Mouse (Mus musculus): ENCODE data around the gene Rph3a. TPM values are rescaled to one million over a fixed set of nuclear protein-coding genes. Genes with fewer than 3 reads are reported as not detected.
"Not testable (repeated sequence)": the region's sequence is repeated elsewhere in the genome, so short reads cannot be mapped to it uniquely, and the experiment has no call there.

Gene Rph3a
- polyA plus RNA-seq, 1 experiment from 2014 or later: 6.7 TPM

- 64% methylated on average over 1 of the region's 1 CpGs for WGBS
- no peak overlapping the region for H3K4me2 ChIP-seq (replicated peaks)
- H3K4me3 ChIP-seq: no peak overlapping the region
- H3K9me3 ChIP-seq (replicated peaks): no peaks in the 10 kb centered on the region
- ATAC-seq (ENCODE audit: low FRiP score): no peak
- no peak overlapping the region for H3K27ac ChIP-seq
- no peaks in the 10 kb centered on the region for H3K27me3 ChIP-seq
- H3K4me1 ChIP-seq: no peaks in the 10 kb centered on the region
- no peak overlapping the region for H3K9ac ChIP-seq
- H3K36me3 ChIP-seq: no peaks in the 10 kb centered on the region
These were observed 109.2 kb downstream of the Rph3a start for GRCm38 (mm10) chr5:120900666-120901065.

- Histone ChIP-seq H3K4me3 (no peak overlapping the region), H3K27ac (no peak overlapping the region)
- ATAC-seq (ENCODE audit: low FRiP score): no peak
These were observed 111.2 kb downstream of the Rph3a start for GRCm38 (mm10) chr5:120898726-120899125.

GRCm38 (mm10) chr5:120898307-120898706 lies 111.6 kb downstream of the Rph3a start:
- Histone ChIP-seq H3K4me1 (no peaks in the 10 kb centered on the region), H3K9ac (no peak overlapping the region), H3K4me2 (replicated peaks) (no peak overlapping the region), H3K36me3 (no peaks in the 10 kb centered on the region), H3K4me3 (no peak overlapping the region), H3K9me3 (replicated peaks) (no peaks in the 10 kb centered on the region), H3K27ac (no peak overlapping the region), H3K27me3 (no peaks in the 10 kb centered on the region)
- no peak for ATAC-seq (ENCODE audit: low FRiP score)
- 87% methylated on average over 6 of the region's 6 CpGs for WGBS

More at GRCm38 (mm10) chr5:120898726-120899125, 111.2 kb downstream of the Rph3a start:
- Histone ChIP-seq H3K36me3 (no peaks in the 10 kb centered on the region), H3K4me2 (replicated peaks) (no peak overlapping the region), H3K9me3 (replicated peaks) (no peaks in the 10 kb centered on the region), H3K9ac (no peak overlapping the region), H3K27me3 (no peaks in the 10 kb centered on the region), H3K4me1 (no peaks in the 10 kb centered on the region)

GRCm38 (mm10) chr5:120895231-120895900 lies 114.5 kb downstream of the Rph3a start:
- no peaks in the 10 kb centered on the region for H3K9me3 ChIP-seq (replicated peaks)
- H3K27ac ChIP-seq: no peak overlapping the region
- no peaks in the 10 kb centered on the region for H3K4me1 ChIP-seq
- 80% methylated on average over 11 of the region's 11 CpGs for WGBS
- H3K9ac ChIP-seq: no peak overlapping the region
- H3K4me3 ChIP-seq: no peak overlapping the region
- H3K27me3 ChIP-seq: no peaks in the 10 kb centered on the region
- no peak for ATAC-seq (ENCODE audit: low FRiP score)
- no peak overlapping the region for H3K4me2 ChIP-seq (replicated peaks)
- H3K36me3 ChIP-seq: no peaks in the 10 kb centered on the region

- not testable (repeated sequence) for H3K27me3 ChIP-seq; H3K4me1 ChIP-seq; H3K4me3 ChIP-seq; ATAC-seq (ENCODE audit: low FRiP score); H3K27ac ChIP-seq; H3K4me2 ChIP-seq (replicated peaks); H3K36me3 ChIP-seq; H3K9ac ChIP-seq; H3K9me3 ChIP-seq (replicated peaks)
- 87% methylated on average over 2 of the region's 2 CpGs for WGBS
These were observed 115.2 kb downstream of the Rph3a start for GRCm38 (mm10) chr5:120894692-120895091.

- not testable (repeated sequence) for H3K4me2 ChIP-seq (replicated peaks); H3K9me3 ChIP-seq (replicated peaks); H3K4me3 ChIP-seq; H3K27me3 ChIP-seq; H3K4me1 ChIP-seq; ATAC-seq (ENCODE audit: low FRiP score); H3K9ac ChIP-seq; H3K27ac ChIP-seq; H3K36me3 ChIP-seq
- WGBS: 92% methylated on average over 4 of the region's 4 CpGs
These were observed 116.0 kb downstream of the Rph3a start for GRCm38 (mm10) chr5:120893866-120894265.

- H3K4me2 ChIP-seq (replicated peaks): no peak overlapping the region
- 51% methylated on average over 2 of the region's 2 CpGs for WGBS
- H3K9me3 ChIP-seq (replicated peaks): no peaks in the 10 kb centered on the region
- ATAC-seq (ENCODE audit: low FRiP score): no peak
- H3K27ac ChIP-seq: no peak overlapping the region
- no peak overlapping the region for H3K9ac ChIP-seq
- no peaks in the 10 kb centered on the region for H3K4me1 ChIP-seq
- no peaks in the 10 kb centered on the region for H3K36me3 ChIP-seq
- H3K4me3 ChIP-seq: no peak overlapping the region
- H3K27me3 ChIP-seq: no peaks in the 10 kb centered on the region
These were observed 117.6 kb downstream of the Rph3a start for GRCm38 (mm10) chr5:120892243-120892660.

GRCm38 (mm10) chr5:120891566-120892242 lies 118.2 kb downstream of the Rph3a start:
- not testable (repeated sequence) for H3K36me3 ChIP-seq; ATAC-seq (ENCODE audit: low FRiP score); H3K9ac ChIP-seq; H3K4me2 ChIP-seq (replicated peaks); H3K27ac ChIP-seq; H3K9me3 ChIP-seq (replicated peaks); H3K4me3 ChIP-seq; H3K27me3 ChIP-seq; H3K4me1 ChIP-seq
- WGBS: 69% methylated on average over 2 of the region's 2 CpGs

- H3K27ac ChIP-seq: no peak overlapping the region
- H3K4me3 ChIP-seq: no peak overlapping the region
- no peaks in the 10 kb centered on the region for H3K4me1 ChIP-seq
- no peak overlapping the region for H3K9ac ChIP-seq
- no peaks in the 10 kb centered on the region for H3K9me3 ChIP-seq (replicated peaks)
- WGBS: 47% methylated on average over 3 of the region's 3 CpGs
- no peak for ATAC-seq (ENCODE audit: low FRiP score)
- H3K27me3 ChIP-seq: no peaks in the 10 kb centered on the region
- no peaks in the 10 kb centered on the region for H3K36me3 ChIP-seq
- no peak overlapping the region for H3K4me2 ChIP-seq (replicated peaks)
These were observed 118.9 kb downstream of the Rph3a start for GRCm38 (mm10) chr5:120890991-120891390.

Other genes starting within 250 kb of the Rph3a start
- 0.22 and 0.23 TPM in 2 replicates for gene Oas3, start 232.4 kb downstream of the Rph3a start, polyA plus RNA-seq (2016; fragmentation: Nextera tagmentation; extraction: Ambion mirVana)
- 0.26 and 0.36 TPM in 2 replicates for gene Oas1e, start 214.6 kb downstream of the Rph3a start, polyA plus RNA-seq (2016; fragmentation: Nextera tagmentation; extraction: Ambion mirVana)
- gene Oas1c, start 197.6 kb downstream of the Rph3a start, polyA plus RNA-seq (2016; fragmentation: Nextera tagmentation; extraction: Ambion mirVana): 0.42 and 0.62 TPM in 2 replicates
- gene Oas1f, start 162.7 kb downstream of the Rph3a start, polyA plus RNA-seq (2016; fragmentation: Nextera tagmentation; extraction: Ambion mirVana): not detected in 2 replicates
- gene Oas1h, start 148.7 kb downstream of the Rph3a start, polyA plus RNA-seq (2016; fragmentation: Nextera tagmentation; extraction: Ambion mirVana): not detected in 2 replicates
- not detected in 2 replicates for gene Oas1g, start 122.5 kb downstream of the Rph3a start, polyA plus RNA-seq (2016; fragmentation: Nextera tagmentation; extraction: Ambion mirVana)
- 0.96 and 1.2 TPM in 2 replicates for gene Oas1a, start 102.6 kb downstream of the Rph3a start, polyA plus RNA-seq (2016; fragmentation: Nextera tagmentation; extraction: Ambion mirVana)
- not detected in 2 replicates for gene Oas1d, start 95.6 kb downstream of the Rph3a start, polyA plus RNA-seq (2016; fragmentation: Nextera tagmentation; extraction: Ambion mirVana)
- gene Ptpn11, start 181.3 kb upstream of the Rph3a start, polyA plus RNA-seq (2016; fragmentation: Nextera tagmentation; extraction: Ambion mirVana): 21.4 and 22.7 TPM in 2 replicates
- 472 and 473 TPM in 2 replicates for gene Rpl6, start 194.4 kb upstream of the Rph3a start, polyA plus RNA-seq (2016; fragmentation: Nextera tagmentation; extraction: Ambion mirVana)
- gene Hectd4, start 210.1 kb upstream of the Rph3a start, polyA plus RNA-seq (2016; fragmentation: Nextera tagmentation; extraction: Ambion mirVana): 16.4 and 16.9 TPM in 2 replicates

Measured in hindbrain, embryonic 12.5 days (tissue).